Mouse (Mus musculus) forebrain, postnatal 0 days (tissue): ENCODE measurements around the gene Mettl24. TPM values are rescaled to one million over a fixed set of nuclear protein-coding genes. Genes with fewer than 3 reads are reported as not detected.

Experiments used
- ATAC-seq: fragments of 200-750 bp; cut with Nextera tagmentation; 2 replicates; pipeline ENCODE4 v1.8.0; 2017; ENCODE audit warnings: mild to moderate bottlenecking, moderate library complexity
- DNase-seq: peaks from one replicate; pipeline ENCODE4 v3.0.0-alpha.2; 2015
- H3K27ac ChIP-seq: fragments of 300-500 bp; sonication (generic); 2 replicates; pipeline ENCODE4 v1.5.1; 2014; ENCODE audit warnings: low read depth, mild to moderate bottlenecking, antibody characterized with exemption, low read length, moderate library complexity, mixed read lengths
- H3K27me3 ChIP-seq: fragments of 300-500 bp; sonication (generic); 2 replicates; pipeline ENCODE4 v1.6.1; 2014; ENCODE audit warnings: mild to moderate bottlenecking, low read length, mixed read lengths; ENCODE audit not compliant: insufficient read depth
- H3K36me3 ChIP-seq: fragments of 300-500 bp; sonication (generic); 2 replicates; pipeline ENCODE4 v1.6.1; 2014; ENCODE audit warnings: mild to moderate bottlenecking, moderate library complexity; ENCODE audit not compliant: insufficient read depth
- H3K4me1 ChIP-seq: fragments of 300-500 bp; sonication (generic); 2 replicates; pipeline ENCODE4 v1.6.1; 2014; ENCODE audit warnings: antibody characterized with exemption; ENCODE audit not compliant: insufficient read depth
- H3K4me2 ChIP-seq: fragments of 300-500 bp; sonication (generic); 2 replicates; pipeline ENCODE4 v1.6.1; 2014; ENCODE audit warnings: low read depth, mild to moderate bottlenecking, moderate library complexity
- H3K4me3 ChIP-seq: fragments of 300-500 bp; sonication (generic); 2 replicates; pipeline ENCODE4 v1.5.1; 2014; ENCODE audit warnings: low read depth, low read length, mixed read lengths
- H3K9ac ChIP-seq: fragments of 300-500 bp; sonication (generic); 2 replicates; pipeline ENCODE4 v1.6.1; 2014; ENCODE audit warnings: mild to moderate bottlenecking
- H3K9me3 ChIP-seq: fragments of 300-500 bp; sonication (generic); 2 replicates; pipeline ENCODE4 v1.6.1; 2016; ENCODE audit warnings: low read length
- CTCF ChIP-seq: sonication (generic); IDR thresholded peaks from 2 replicates; pipeline ENCODE4 v1.5.1; 2016; ENCODE audit warnings: antibody characterized with exemption, control low read depth, low read depth
- WGBS: fragments of 180-500 bp; shearing (Covaris S2); extraction: QIAGEN DNeasy Blood & Tissue Kit; methylation state at CpG from one replicate; pipeline ENCODE4 v1.1.7; 2014; 5-methylcytosine and 5-hydroxymethylcytosine counted together
- polyA plus RNA-seq: library from polyadenylated mRNA; unstranded; fragments of >200 nt; fragmentation: Nextera tagmentation; extraction: Ambion mirVana; gene quantifications from 2 replicates; pipeline ENCODE4 v1.2.1, GENCODE M21; 2015
- total RNA-seq: library from RNA; depleted of rRNA; stranded (reverse); fragments of >200 nt; gene quantifications from 2 replicates; pipeline ENCODE4 v1.2.3, GENCODE M21; 2014; rRNA removed

Mettl24 gene
- total and polyA plus RNA-seq, 2 experiments from 2014 or later: 0.77 TPM; not detected in 1

GRCm38 (mm10) chr10:40845626-40846025 is 162.5 kb downstream of the Mettl24 start:
- DNase-seq: no peak
- Histone ChIP-seq H3K9me3 (no peaks in the 10 kb centered on the region), H3K27me3 (no peaks in the 10 kb centered on the region), H3K4me1 (no peaks in the 10 kb centered on the region), H3K36me3 (peaks cover 46% of the 10 kb centered on the region), H3K27ac (no peak overlapping the region), H3K9ac (no peak overlapping the region), H3K4me2 (no peak overlapping the region), H3K4me3 (no peak overlapping the region)
- WGBS: 90% methylated on average over 6 of the region's 6 CpGs
- TF ChIP-seq CTCF: no peak
- ATAC-seq: no peak

- TF ChIP-seq CTCF: no peak
- Histone ChIP-seq H3K36me3 (peaks cover 32% of the 10 kb centered on the region), H3K27ac (no peak overlapping the region), H3K9ac (no peak overlapping the region), H3K4me1 (no peaks in the 10 kb centered on the region), H3K4me2 (no peak overlapping the region), H3K27me3 (no peaks in the 10 kb centered on the region), H3K9me3 (no peaks in the 10 kb centered on the region), H3K4me3 (no peak overlapping the region)
- ATAC-seq (no peak), DNase-seq (no peak)
- WGBS: 76% methylated on average over 10 of the region's 10 CpGs
Measured at GRCm38 (mm10) chr10:40847176-40847874, 164.2 kb downstream of the Mettl24 start.

- ATAC-seq (no peak), DNase-seq (no peak)
- no peak for TF ChIP-seq CTCF
- Histone ChIP-seq H3K27ac (no peak overlapping the region), H3K9me3 (no peaks in the 10 kb centered on the region), H3K36me3 (peaks cover 17% of the 10 kb centered on the region), H3K4me1 (no peaks in the 10 kb centered on the region), H3K9ac (no peak overlapping the region), H3K4me3 (no peak overlapping the region), H3K27me3 (no peaks in the 10 kb centered on the region), H3K4me2 (no peak overlapping the region)
- WGBS: 91% methylated on average over 2 of the region's 2 CpGs
Measured at GRCm38 (mm10) chr10:40850644-40851043, 167.6 kb downstream of the Mettl24 start.

- ATAC-seq (no peak), DNase-seq (no peak)
- Histone ChIP-seq H3K9me3 (no peaks in the 10 kb centered on the region), H3K4me2 (no peak overlapping the region), H3K27me3 (no peaks in the 10 kb centered on the region), H3K27ac (no peak overlapping the region), H3K36me3 (peaks cover 17% of the 10 kb centered on the region), H3K9ac (no peak overlapping the region), H3K4me3 (no peak overlapping the region), H3K4me1 (no peaks in the 10 kb centered on the region)
- no peak for TF ChIP-seq CTCF
Measured at GRCm38 (mm10) chr10:40851138-40851537, 168.1 kb downstream of the Mettl24 start.

GRCm38 (mm10) chr10:40855616-40856015 is 172.5 kb downstream of the Mettl24 start:
- ATAC-seq: no peak
- no peak overlapping the region for H3K27ac ChIP-seq

GRCm38 (mm10) chr10:40856703-40857102 is 173.6 kb downstream of the Mettl24 start:
- no peak overlapping the region for H3K27ac ChIP-seq
- no peaks in the 10 kb centered on the region for H3K9me3 ChIP-seq
- ATAC-seq: no peak
- H3K9ac ChIP-seq: no peak overlapping the region
- WGBS: 77% methylated on average over 7 of the region's 7 CpGs
- no peak overlapping the region for H3K4me2 ChIP-seq
- no peak for DNase-seq
- 0 out of 2 replicates have a peak, but pooled peaks cover 3% of the 10 kb centered on the region for H3K36me3 ChIP-seq
- no peak for TF ChIP-seq CTCF
- no peak overlapping the region for H3K4me3 ChIP-seq
- no peaks in the 10 kb centered on the region for H3K27me3 ChIP-seq
- H3K4me1 ChIP-seq: no peaks in the 10 kb centered on the region

More at GRCm38 (mm10) chr10:40855616-40856015, 172.5 kb downstream of the Mettl24 start:
- WGBS: 69% methylated on average over 2 of the region's 2 CpGs
- no peaks in the 10 kb centered on the region for H3K4me1 ChIP-seq
- 0 out of 2 replicates have a peak, but pooled peaks cover 3% of the 10 kb centered on the region for H3K36me3 ChIP-seq
- no peak overlapping the region for H3K9ac ChIP-seq
- H3K4me2 ChIP-seq: no peak overlapping the region
- no peak for DNase-seq
- H3K27me3 ChIP-seq: no peaks in the 10 kb centered on the region
- H3K9me3 ChIP-seq: no peaks in the 10 kb centered on the region
- H3K4me3 ChIP-seq: no peak overlapping the region
- TF ChIP-seq CTCF: no peak

- H3K9ac ChIP-seq: no peak overlapping the region
- H3K27ac ChIP-seq: no peak overlapping the region
- no peaks in the 10 kb centered on the region for H3K4me1 ChIP-seq
- H3K36me3 ChIP-seq: 0 out of 2 replicates have a peak, but pooled peaks cover 3% of the 10 kb centered on the region
- H3K27me3 ChIP-seq: no peaks in the 10 kb centered on the region
- WGBS: 33% methylated on average over 8 of the region's 8 CpGs
- no peak for TF ChIP-seq CTCF
- H3K4me3 ChIP-seq: no peak overlapping the region
- H3K4me2 ChIP-seq: no peak overlapping the region
- ATAC-seq (no peak), DNase-seq (no peak)
- H3K9me3 ChIP-seq: no peaks in the 10 kb centered on the region
Measured at GRCm38 (mm10) chr10:40857599-40857998, 174.5 kb downstream of the Mettl24 start.

Other genes starting within 250 kb of the Mettl24 start
- not detected in 2 replicates for gene Slc22a16, start 112.9 kb upstream of the Mettl24 start, total RNA-seq
- gene Slc22a16, start 112.9 kb upstream of the Mettl24 start, polyA plus RNA-seq: not detected in 2 replicates
- 1.9 and 3.7 TPM in 2 replicates for gene Ddo, start 53.3 kb upstream of the Mettl24 start, total RNA-seq
- gene Ddo, start 53.3 kb upstream of the Mettl24 start, polyA plus RNA-seq: 1.2 and 3.1 TPM in 2 replicates
- gene Cdc40, start 200.0 kb downstream of the Mettl24 start, total RNA-seq: 20.6 and 26.5 TPM in 2 replicates
- 11.0 and 15.5 TPM in 2 replicates for gene Cdc40, start 200.0 kb downstream of the Mettl24 start, polyA plus RNA-seq
- 24.4 and 31.0 TPM in 2 replicates for gene Wasf1, start 200.2 kb downstream of the Mettl24 start, total RNA-seq
- 182 and 197 TPM in 2 replicates for gene Wasf1, start 200.2 kb downstream of the Mettl24 start, polyA plus RNA-seq